Mouse (Mus musculus) brown adipose tissue, adult 24 weeks (tissue): ENCODE data around the gene Rtkn. TPM values are rescaled to one million over a fixed set of nuclear protein-coding genes. Genes with fewer than 3 reads are reported as not detected.

Source experiments
- H3K27ac ChIP-seq: fragments of 200-500 bp; replicated peaks from 2 replicates; pipeline ENCODE4 v1.5.1; 2012; ENCODE audit warnings: low read depth, mild to moderate bottlenecking, low read length
- H3K4me1 ChIP-seq: fragments of 200-500 bp; 2 replicates; pipeline ENCODE4 v1.6.1; 2012; ENCODE audit warnings: low read length, mixed read lengths; ENCODE audit not compliant: control insufficient read depth, insufficient read depth, insufficient read length
- H3K4me3 ChIP-seq: fragments of 200-500 bp; 2 replicates; pipeline ENCODE4 v1.5.1; 2012; ENCODE audit warnings: low read depth, mild to moderate bottlenecking, low read length, moderate library complexity; ENCODE audit not compliant: insufficient read depth
- polyA plus RNA-seq: library from polyadenylated mRNA; stranded (reverse); fragments of >200 nt; gene quantifications from 2 replicates; pipeline ENCODE4 v1.2.4, GENCODE M21; 2012; ENCODE audit not compliant: missing spikeins, insufficient read depth, insufficient read length

Rtkn gene
- polyA plus RNA-seq, 1 experiment = 4.5 TPM

- H3K4me1 ChIP-seq = no peaks in the 10 kb centered on the region
- no peak overlapping the region for H3K27ac ChIP-seq
- no peak overlapping the region for H3K4me3 ChIP-seq
Observed at GRCm38 (mm10) chr6:83197345-83198004, 62.2 kb downstream of the Rtkn start.

Other genes with a start within 250 kb of the Rtkn start
- not detected in 2 replicates for gene Sema4f, start 195.7 kb upstream of the Rtkn start, polyA plus RNA-seq
- not detected in 2 replicates for gene M1ap, start 188.6 kb upstream of the Rtkn start, polyA plus RNA-seq
- gene Dok1, start 102.0 kb upstream of the Rtkn start, polyA plus RNA-seq = 1.3 and 1.5 TPM in 2 replicates
- gene Loxl3, start 101.3 kb upstream of the Rtkn start, polyA plus RNA-seq = 0.63 and 1.6 TPM in 2 replicates
- 78.0 and 97.2 TPM in 2 replicates for gene Aup1, start 80.9 kb upstream of the Rtkn start, polyA plus RNA-seq
- 42.8 and 48.9 TPM in 2 replicates for gene Htra2, start 80.2 kb upstream of the Rtkn start, polyA plus RNA-seq
- 0.79 TPM in 1 of 2 replicates, not detected in the other for gene Dqx1, start 77.6 kb upstream of the Rtkn start, polyA plus RNA-seq
- gene Tlx2, start 65.2 kb upstream of the Rtkn start, polyA plus RNA-seq = not detected in 2 replicates
- 16.5 and 22.5 TPM in 2 replicates for gene Pcgf1, start 57.6 kb upstream of the Rtkn start, polyA plus RNA-seq
- gene Lbx2, start 49.1 kb upstream of the Rtkn start, polyA plus RNA-seq = not detected in 2 replicates
- gene Ccdc142, start 33.9 kb upstream of the Rtkn start, polyA plus RNA-seq = not detected in 2 replicates
- not detected in 2 replicates for gene Gm42688, start 33.8 kb upstream of the Rtkn start, polyA plus RNA-seq
- gene Mrpl53, start 26.4 kb upstream of the Rtkn start, polyA plus RNA-seq = 172 and 202 TPM in 2 replicates
- 6.0 and 6.2 TPM in 2 replicates for gene Mogs, start 20.0 kb upstream of the Rtkn start, polyA plus RNA-seq
- gene Wbp1, start 13.9 kb upstream of the Rtkn start, polyA plus RNA-seq = 62.1 and 70.3 TPM in 2 replicates
- gene Ino80b, start 10.0 kb upstream of the Rtkn start, polyA plus RNA-seq = 8.7 and 13.1 TPM in 2 replicates
- not detected in 2 replicates for gene Wdr54, start 20.9 kb downstream of the Rtkn start, polyA plus RNA-seq
- not detected in 2 replicates for gene 1700003E16Rik, start 20.9 kb downstream of the Rtkn start, polyA plus RNA-seq
- 31.0 and 31.2 TPM in 2 replicates for gene Dctn1, start 30.5 kb downstream of the Rtkn start, polyA plus RNA-seq
- not detected in 2 replicates for gene Slc4a5, start 84.4 kb downstream of the Rtkn start, polyA plus RNA-seq
- gene Mthfd2, start 190.4 kb downstream of the Rtkn start, polyA plus RNA-seq = 5.2 and 7.4 TPM in 2 replicates
- 38.1 and 43.1 TPM in 2 replicates for gene Mob1a, start 190.6 kb downstream of the Rtkn start, polyA plus RNA-seq
- gene Bola3, start 213.7 kb downstream of the Rtkn start, polyA plus RNA-seq = 671 and 946 TPM in 2 replicates